Mouse (Mus musculus) cerebral cortex, adult 2 months (tissue): ENCODE data around the gene Maml2.

Source experiments
- WGBS: fragments of 180-500 bp; shearing (Covaris S2); methylation state at CpG from one replicate; pipeline ENCODE4 v1.1.7; 2018; 5-methylcytosine and 5-hydroxymethylcytosine counted together

The Maml2 gene

DNA sequence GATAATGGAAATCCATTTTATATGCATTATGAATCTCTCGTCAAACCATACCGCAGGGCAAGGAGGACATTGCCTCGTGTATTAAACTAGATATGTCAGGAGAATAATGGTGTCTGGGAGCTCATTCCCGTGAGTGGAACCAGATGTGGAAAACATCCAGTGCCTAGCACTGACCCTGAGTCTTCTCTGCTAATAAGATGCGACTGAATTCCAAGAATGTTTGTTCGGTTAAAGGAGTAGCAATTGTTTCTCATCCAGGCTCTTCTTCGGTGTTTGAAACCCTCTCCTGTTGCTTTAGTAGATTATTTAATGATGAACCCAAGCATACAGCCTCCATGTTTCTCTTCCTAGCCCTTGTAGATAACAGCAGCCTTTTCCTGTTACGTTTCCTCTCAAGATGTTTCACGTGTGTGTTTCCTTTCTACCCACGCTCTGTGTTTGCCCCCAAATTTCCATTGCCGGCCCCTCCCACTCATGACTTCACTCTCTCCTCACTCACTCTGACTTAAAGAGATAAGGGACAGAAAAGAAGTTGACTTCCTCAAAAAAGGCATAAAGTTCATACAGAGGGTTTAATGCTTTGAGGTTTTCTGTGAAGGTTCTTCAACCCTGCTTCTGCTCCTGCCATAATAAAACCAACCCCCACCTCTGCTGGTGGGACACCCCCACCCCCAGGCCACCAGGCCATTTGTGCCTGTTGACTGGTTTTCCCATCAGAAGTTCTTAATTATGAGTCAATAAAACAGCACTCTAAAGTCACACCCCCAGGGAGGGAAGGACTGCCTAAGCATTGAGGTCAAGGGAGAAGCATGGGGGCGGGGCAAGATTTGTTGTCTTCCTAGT lies 238.9 kb downstream of the Maml2 start:
- 68% methylated on average over 12 of the region's 12 CpGs for whole genome bisulfite sequencing

DNA sequence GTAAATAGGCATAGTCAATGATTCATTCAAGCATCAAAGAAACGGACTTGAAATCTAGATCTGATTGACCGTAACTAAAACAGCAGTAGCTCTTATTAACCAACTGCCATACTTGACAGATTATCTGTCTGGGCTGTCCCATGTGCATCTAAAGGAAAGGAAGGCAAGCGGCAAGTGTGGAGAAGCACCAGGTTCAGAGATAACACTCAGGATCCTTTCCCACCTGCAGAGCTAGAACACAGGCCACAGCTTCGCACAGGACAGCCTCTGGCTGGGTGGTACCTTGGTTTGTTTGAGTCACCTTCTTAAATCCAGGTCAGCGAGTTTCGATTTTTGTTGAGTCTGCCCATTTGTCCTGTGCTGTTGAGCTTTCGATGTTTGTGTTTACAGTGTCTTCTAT lies 240.4 kb downstream of the Maml2 start:
- 88% methylated on average over 7 of the region's 7 CpGs for WGBS

DNA sequence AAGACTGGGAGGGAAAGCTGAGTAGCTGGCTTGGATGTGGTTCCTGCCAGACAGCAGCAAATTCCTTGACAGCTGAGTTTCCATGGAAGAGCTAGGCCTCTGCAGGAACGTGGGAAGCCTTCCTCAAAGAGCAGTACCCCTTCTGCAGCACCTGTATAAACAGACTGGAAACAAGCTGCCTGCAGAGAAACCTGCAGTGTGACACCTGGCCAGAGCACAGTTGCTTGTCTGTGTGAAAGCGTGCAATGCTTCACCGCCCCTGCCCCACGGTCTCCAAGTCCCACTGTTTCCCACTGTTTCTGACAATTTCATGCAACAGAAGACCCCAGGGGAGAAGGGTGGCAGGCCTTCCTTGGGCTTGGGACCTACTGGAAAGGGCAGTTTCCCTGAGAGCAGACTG lies 241.8 kb downstream of the Maml2 start:
- 80% methylated on average over 4 of the region's 4 CpGs for WGBS

DNA sequence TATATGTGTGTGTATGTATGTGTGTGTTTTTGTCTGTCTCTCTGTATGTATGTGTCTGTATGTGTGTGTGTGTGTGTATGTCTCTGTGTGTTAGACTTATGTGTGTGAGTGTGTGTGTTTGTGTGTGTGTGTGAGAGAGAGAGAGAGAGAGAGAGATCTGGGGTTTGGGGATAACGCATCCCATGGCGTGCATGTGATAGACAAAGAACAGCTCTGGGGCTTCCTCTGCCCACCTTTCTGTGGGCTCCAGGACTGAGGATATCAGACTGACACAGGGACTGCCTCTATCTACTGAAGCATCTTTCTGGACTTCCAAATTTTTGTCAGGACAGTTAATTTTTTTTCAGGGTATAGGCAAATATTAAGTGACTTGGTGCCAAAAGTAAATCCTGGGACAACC lies 242.5 kb downstream of the Maml2 start:
- WGBS = 92% methylated on average over 2 of the region's 2 CpGs

DNA sequence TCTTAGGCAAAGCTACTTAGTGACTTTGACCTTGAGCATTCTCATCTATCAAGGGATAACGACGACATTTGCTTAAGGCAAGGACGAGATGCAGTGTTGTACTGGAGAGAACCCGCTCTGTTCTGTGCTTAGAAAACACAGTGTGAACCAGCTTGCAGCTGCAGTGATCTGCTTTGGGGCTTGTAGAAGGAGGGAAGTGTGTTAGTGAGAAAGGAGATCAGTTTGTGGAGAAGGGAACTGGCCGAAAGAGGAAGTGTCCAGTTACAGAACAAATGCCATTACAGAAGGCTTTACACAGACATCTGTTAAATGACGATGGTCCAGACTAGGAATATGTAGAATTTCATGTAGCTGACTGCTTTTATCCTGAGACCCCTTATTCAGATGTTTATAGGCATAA lies 243.0 kb downstream of the Maml2 start:
- 65% methylated on average over 6 of the region's 6 CpGs for WGBS

DNA sequence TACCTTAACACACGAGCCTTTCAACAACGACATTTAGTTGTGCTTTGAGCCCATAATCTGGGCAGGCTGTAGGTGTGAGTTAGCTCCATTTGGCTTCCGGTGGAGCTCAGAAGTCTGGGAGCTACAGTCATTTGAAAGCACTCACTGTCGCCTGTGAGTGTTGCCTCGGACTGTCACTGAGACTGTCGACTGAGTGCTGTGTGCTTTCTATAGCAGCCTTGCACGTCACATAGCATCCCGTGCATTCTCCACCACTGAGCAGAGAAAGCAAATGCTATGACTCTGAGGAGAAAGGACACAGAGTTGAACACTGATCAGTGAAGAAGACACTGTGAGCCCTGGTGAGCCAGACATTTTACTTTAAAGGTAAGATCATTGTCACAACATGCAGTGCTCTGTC lies 245.4 kb downstream of the Maml2 start:
- WGBS = 27% methylated on average over 8 of the region's 8 CpGs

DNA sequence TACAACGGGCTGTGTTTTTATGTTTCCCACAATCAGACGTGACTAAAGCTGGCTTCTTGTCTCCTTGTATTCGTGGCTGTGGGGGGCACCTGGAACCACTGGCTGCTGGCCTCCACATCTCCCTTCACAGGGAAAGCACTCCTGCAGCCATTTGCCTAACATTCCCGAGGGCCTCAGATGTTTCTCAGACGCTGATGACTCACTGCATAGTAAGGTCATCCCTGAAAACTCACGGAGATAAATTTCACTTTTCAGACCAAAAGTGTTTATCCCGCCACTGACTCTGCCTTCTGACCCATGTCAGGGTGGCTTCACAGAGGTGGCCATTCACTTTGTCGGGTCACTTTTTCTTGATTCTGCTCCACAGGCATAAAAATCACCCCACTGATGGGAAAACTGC lies 246.4 kb downstream of the Maml2 start:
- 76% methylated on average over 8 of the region's 8 CpGs for WGBS

DNA sequence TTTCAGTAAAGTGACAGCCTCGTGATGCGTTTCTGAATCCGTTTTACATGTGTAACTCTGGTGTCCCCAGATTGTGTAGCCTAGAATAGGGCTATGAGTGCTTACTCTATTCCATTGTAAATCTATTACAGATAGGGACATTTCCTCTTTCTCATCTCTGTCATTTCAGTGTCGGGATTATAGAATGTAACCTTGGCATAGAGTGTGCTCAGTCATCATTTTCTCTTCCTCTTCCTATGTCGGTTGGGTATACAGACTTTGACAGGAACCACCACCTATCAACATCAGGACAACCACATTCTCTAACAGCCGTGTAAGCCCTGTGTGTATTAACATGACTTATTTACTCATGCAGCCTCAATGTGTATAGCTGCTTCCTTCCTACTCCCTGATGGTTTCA lies 248.0 kb downstream of the Maml2 start:
- 82% methylated on average over 6 of the region's 6 CpGs for WGBS

DNA sequence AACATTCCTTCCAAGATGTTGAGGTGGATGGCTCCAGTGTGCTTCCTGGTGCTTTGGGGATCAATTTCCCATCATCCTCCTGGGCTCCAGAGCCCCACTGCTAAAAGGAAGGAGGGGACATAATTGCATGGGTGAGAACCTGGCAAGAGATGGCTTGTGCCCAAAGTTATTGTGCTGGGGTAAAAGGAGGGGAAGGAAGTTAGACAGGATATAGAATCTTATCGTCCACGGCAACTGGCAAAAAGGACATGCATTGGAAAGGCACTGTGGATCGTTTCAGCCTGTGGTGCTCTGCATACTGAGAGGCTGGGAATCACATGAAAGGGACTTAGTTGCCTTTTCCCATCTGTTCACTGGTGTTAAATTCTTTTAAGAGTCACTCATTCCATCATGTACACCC lies 252.2 kb downstream of the Maml2 start:
- WGBS = 56% methylated on average over 3 of the region's 3 CpGs

DNA sequence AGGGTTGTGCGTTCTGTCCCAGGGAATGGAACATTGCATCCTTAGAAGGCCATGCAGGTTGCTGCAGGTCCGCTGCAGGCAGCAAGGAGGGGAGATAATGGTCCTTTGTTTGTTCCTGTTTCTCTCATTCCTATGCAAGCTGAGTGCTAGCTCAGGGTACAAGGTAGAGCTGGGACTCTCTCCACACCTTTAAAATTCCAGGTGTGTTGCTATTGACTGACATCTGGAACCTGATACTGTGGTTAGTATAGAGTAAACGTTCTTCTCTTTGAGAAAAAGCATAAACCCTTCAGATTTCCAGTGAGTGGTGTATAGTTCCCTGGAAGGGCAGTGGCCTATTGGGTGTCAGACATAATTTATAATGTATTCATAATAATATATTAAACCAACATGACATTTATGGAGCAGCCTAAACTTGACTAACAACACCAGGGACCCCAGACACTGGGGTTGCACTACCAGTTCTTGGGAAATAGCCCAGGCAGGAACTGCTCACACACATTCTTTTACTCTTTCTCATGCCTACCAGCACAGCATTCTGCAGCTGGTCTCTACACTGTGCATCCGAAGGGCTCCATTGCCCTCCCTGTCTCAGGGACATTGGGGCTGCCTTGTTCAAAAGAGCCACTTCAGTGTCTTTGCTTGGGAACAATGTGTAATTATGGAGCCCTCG lies 254.8 kb downstream of the Maml2 start:
- 79% methylated on average over 5 of the region's 5 CpGs for WGBS

DNA sequence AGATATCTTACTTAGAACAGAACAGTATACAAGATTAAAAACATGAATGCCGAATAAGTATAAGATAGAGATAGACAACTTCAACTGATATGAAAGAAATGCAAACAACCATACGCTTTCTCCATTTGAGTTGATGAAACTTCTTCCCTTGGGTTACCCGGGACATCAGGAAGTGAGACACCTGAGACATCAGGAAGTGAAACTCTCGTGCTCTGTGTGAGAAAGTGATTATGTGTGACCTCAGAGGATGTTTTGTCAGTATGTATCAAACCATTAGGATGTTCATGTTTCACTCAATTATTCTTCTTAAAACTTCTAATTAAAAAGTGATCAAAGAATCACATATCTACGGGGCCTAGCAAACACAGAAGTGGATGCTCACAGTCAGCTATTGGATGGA lies 257.0 kb downstream of the Maml2 start:
- 90% methylated on average over 5 of the region's 5 CpGs for WGBS

DNA sequence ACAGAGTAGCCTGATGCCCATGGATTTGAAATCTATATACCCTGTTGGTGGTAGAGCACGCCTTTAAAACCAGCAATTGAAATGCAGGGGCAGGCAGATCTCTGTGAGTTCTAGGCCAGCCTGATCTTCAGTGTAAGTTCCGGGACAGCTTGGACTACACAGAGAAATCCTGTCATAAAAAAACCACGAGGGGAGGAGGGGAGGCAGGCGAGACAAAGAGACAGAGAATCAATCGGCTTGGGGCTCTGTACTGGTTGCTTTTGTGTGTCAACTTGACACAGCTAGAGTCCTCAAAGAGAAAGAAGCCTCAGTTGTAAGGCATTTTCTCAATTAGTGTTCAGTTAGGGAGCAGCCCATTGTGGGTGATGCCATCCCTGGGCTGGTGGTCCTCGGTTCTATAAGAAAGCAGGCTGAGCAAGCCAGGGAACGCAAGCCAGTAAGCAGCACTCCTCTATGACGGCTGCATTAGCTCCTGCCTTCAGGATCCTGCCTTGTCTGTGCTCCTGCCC lies 258.3 kb downstream of the Maml2 start:
- 63% methylated on average over 8 of the region's 8 CpGs for WGBS

DNA sequence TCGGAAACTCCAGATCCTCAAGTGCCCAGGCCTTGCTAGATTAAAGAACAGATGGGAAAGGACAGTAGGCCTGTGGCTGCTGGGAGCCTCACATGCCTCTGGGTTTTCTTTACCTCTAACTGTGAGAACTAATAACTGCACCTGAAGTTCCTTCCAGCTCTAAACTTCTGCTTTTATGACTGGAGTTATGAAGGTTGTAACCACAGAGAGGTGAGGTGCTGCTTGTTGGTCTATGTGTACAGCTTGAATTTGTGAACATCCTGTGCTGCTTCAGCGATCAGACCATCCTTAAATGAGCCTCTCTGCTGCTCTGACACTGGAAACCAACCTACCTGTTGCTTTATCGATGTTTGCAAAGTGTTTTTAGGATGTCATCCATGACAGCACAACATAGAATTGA lies 258.9 kb downstream of the Maml2 start:
- WGBS = 98% methylated on average over 3 of the region's 3 CpGs

DNA sequence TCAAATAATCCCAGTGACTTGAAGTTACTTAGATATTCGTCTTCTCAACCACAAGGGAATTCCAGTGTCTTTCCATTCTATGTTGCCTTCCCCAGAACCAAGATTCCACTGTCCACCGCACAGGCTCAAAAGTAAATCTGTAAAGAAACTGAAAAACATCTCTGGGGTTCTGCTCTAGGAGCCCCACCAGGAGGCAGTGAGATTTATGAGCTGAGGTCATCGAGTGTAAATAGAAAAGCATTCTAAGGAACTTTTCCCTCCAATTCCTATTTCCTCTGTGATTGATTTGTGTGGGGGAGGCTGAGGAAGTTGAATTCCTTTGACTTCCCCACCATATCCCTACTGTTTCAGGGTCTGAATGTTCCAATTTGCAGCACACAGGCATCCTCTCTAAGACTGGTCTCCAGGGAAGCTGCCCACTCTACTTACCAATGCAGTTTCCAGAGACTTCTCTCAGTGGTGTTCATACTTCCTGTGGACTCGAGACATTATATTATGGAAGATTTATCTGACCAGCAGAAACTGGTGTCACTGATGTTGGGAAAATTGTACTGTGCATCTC lies 261.1 kb downstream of the Maml2 start:
- 78% methylated on average over 4 of the region's 4 CpGs for WGBS

DNA sequence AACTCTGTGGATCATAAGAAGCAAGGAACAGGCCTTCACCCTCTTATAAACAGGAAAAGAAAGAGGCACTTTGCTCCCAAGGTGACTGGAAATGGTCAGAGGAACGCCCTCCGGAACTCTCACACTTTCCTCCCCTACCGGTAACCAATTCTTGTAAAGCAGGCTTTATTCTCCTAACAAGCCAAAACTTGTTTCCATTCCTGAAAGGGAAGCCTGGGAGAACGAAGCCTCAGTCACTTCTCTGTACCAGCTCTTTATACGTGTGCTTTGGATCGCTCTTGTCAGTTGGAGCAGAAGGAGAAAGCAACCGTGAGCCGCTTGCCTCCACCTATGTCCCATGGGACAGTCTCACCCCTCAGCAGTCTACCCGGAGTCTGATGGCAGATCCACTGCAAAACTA lies 262.9 kb downstream of the Maml2 start:
- WGBS = 68% methylated on average over 9 of the region's 9 CpGs

DNA sequence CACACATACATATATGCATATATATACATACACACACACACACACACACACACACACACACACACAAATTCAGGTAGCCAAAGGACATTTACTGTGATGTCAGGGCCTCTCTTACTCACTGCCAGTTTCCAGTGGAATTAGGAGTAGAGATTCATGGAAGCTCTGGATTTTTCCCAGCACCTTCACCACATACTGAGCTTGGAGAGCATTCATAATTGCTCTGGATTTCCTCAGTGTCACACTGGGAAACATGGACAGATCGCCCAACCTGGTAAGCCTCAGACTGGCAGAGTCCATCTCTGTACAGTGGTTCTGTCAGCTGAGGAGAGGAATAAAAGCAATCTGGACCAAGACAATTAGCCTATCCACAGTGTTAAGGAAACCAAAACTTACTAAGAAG lies 263.6 kb downstream of the Maml2 start:
- WGBS = 85% methylated on average over 1 of the region's 1 CpGs

DNA sequence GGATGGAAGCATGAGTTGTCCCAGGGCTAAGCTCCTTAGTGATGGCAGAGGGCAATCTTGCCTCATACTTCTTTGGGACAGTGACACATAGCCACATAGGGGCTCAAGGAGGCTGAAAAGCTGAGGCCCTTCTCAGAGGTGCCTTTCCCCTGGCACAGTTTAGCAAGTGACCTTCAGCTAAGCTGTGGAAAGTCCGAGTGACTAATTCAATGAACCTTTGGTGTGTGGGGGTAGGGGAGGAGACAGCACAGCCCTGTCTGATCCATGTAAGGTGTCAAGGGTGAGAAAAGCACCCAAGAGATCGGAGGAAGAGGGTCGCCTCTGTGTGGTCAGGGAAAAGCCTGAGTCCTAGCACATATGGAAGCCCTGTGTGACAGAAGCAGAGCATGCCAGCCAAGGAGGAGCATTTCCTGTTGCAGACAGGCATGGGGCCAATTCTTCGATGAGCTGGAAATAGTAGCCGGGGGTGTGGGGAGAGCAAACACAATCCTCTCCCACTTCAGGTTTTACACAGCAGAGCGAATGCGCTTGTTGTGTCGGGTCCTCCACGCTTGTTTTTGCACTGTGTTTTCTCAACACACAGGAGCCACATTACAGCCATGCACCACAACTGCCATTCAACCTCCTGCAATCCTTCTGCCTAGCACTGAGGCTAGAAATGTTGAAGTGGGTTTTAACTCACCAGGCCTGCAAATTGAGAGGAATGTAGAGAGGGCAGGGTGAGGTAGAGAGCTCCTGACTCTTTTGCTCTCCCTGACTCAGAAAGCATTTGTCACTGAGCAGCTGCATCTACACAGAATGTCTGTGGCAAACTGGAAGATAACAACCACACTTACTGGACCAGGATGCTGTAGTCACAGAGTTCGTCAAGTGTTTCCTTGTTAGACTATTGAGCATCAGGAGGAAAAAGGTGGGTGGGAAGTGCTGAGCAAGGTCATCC lies 266.0 kb downstream of the Maml2 start:
- WGBS = 28% methylated on average over 10 of the region's 10 CpGs

DNA sequence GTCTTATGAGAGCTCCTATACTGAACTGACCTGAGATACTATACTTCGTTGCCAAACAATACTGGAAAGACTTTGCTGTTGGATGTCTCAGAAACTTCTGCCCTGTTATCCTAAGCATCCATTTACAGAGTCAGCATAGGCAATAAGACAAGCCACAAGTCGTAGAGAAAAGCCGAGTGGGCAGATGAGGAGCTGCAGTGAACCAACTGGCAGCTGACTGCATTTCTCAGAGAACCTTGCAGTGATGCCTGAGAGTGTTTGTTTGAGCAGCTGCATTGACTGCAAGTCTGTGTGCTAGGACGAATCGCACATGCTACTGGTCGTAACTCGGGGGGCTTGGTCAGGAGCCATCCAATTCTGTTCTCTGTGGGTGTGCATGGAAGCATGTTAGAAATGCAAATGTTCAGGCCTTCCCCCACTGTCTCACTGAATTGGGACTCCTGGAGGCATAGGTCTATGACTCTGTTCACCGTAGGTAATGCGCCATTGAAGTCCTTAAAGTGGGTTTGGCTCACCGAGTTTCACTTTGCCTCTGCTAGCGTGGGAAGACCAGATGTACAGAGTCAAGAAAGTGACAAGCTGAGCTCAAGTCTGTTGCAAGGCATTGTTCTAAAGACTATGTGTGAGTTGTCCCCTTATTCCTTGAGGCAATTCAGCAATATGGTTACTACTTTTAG lies 267.7 kb downstream of the Maml2 start:
- 67% methylated on average over 11 of the region's 11 CpGs for whole genome bisulfite sequencing

DNA sequence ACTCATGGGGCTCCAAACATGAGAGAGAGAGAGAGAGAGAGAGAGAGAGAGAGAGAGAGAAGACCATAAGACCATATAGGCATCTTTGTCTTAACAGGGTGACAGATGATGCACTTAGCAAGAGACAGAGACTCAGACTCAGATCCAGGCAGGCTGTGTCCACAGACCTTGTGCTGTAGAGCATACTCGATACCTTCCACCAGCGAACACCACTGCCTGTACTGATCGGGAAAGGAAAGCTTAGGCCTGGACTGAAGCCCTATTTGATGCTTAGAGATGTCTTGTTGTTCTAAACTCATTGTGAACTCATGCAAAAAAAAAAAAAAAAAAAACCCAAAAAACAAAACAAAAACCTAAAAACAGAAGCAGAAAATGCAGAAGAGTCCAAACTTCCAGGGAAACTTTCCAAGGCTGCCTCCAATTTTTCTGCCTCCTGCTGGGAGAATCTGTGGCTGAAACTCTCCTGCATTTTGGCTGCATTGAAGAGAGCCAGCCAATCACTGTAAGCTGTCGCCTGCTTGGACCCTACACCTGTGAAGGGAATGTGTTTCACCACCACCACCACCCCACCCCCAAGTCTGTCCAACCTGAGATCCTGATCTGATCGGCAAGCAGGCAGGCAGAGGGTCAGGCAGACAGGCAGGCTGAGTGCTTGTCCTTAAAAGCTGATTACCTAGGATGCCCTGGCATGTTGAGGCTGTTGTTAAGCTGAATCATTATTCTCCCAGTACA lies 268.6 kb downstream of the Maml2 start:
- 81% methylated on average over 5 of the region's 5 CpGs for WGBS

DNA sequence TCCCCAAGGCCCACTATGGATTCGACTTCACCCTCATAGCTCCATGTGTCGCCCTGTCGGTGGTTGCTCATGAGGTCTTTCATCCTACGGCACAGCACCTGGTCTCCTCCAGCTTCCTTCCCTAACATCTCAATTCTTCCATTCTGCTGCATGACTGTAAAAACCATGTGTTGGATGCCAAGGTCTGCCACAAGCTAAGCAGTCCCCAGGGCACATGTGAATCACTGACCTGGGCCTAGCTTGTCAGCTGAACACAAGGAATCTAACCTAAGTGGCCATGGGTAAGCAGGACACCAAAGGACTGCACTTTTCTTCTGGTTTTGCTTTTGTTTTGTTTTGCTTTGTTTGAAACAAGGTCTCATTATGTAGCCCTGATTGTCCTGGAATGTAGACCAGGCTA lies 271.3 kb downstream of the Maml2 start:
- WGBS = 94% methylated on average over 4 of the region's 4 CpGs

DNA sequence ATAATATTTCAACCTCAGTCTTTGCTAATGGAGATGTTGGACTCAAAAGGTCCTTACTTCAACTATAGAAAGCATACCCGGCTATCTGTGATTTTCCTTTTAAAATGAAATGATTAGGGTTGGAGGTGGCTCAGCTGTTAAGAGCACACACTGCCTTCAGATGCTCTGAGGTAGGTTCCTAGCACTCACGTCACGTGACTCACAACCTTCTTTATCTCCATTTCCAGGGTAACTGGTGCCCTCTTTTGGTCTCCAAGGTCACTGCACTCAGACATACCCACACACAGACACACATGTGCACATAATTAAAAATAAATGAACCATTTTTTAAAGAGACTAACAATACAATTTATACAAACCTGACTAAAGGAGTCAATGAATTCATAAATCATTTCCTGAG lies 275.1 kb downstream of the Maml2 start:
- over 99% methylated on average over 3 of the region's 3 CpGs for WGBS
